Mouse (Mus musculus) bone marrow, adult 2 months (tissue): ENCODE data around the gene Mypop. TPM values are rescaled to one million over a fixed set of nuclear protein-coding genes. Genes with fewer than 3 reads are reported as not detected.
A peak's percentile ranks its signal among the peaks of the same experiment; 100 is the strongest.

Experiments used
- H3K27ac ChIP-seq: fragments of 200-500 bp; 2 replicates; pipeline ENCODE4 v1.5.1; 2012; ENCODE audit warnings: low read depth, mild to moderate bottlenecking, control low read depth, inconsistent platforms, low read length; ENCODE audit not compliant: control insufficient read depth, poor library complexity, insufficient read depth
- H3K4me1 ChIP-seq: fragments of 200-500 bp; 2 replicates; pipeline ENCODE4 v1.6.1; 2011; ENCODE audit warnings: low read length; ENCODE audit not compliant: control insufficient read depth, insufficient read depth
- H3K4me3 ChIP-seq: fragments of 200-500 bp; replicated peaks from 2 replicates; pipeline ENCODE3; 2011; ENCODE audit warnings: mild to moderate bottlenecking, low read depth, low read length, control low read depth; ENCODE audit not compliant: control insufficient read depth
- CTCF ChIP-seq: fragments of 200-500 bp; IDR thresholded peaks from 2 replicates; pipeline ENCODE4 v1.5.1; 2011; ENCODE audit warnings: low read length, control low read depth; ENCODE audit not compliant: control insufficient read depth, insufficient read depth
- POLR2A ChIP-seq: fragments of 200-500 bp; IDR thresholded peaks from 2 replicates; pipeline ENCODE4 v1.6.1; 2011; ENCODE audit warnings: low read depth, mild to moderate bottlenecking, control low read depth, low read length, borderline replicate concordance; ENCODE audit not compliant: control insufficient read depth
- WGBS: fragments of 180-500 bp; shearing (Covaris S2); methylation state at CpG from one replicate; pipeline ENCODE4 v1.1.7; 2018; 5-methylcytosine and 5-hydroxymethylcytosine counted together
- polyA plus RNA-seq: library from polyadenylated mRNA; stranded (reverse); fragments of >200 nt; gene quantifications from 2 replicates; pipeline ENCODE4 v1.2.4, GENCODE M21; 2011; ENCODE audit warnings: low replicate concordance; ENCODE audit not compliant: missing spikeins, insufficient read depth, insufficient read length

Gene Mypop
- polyA plus RNA-seq: 0.83 and 1.1 TPM in 2 replicates

DNA sequence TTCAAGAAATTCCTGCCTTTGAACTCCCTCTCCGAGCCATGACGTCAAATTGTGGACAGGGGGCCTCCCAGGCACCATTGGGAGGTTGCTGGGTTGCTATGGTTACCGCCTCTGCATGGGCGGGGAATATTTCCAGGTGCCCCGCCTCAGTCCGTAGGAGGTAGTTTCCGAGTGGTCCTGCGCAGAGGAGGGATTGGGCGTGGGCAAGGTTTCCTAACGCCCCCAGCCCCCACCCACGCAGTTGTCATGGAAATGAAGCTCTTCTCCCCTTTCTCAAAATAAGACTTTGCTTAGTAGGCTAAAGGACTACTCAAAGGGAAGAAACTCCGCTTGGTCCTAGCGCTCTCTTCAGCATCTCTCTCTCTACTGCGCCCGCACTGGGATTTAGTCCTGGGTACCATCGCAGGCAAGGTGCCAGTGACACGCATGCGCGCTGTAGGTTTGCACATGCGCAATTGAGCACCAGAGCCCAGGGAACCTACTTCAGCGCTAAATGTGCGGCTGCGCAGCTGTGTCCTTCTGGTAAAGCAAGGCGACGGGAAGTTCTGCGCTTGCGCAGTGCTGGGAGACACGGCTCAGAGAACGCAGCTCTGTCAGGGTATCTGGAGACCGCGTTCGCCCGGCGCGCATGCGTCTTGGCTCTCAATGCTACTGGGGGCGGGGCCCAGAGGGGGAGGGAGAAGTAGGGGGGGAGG is at the start of gene Mypop:
Gene Mypop, plus strand, starts transcription at position 645 of the 695 bp plus-strand sequence.
- under 1% methylated on average over 37 of the region's 37 CpGs for WGBS
- H3K27ac ChIP-seq: no peak within 1 kb of the TSS
- H3K4me1 ChIP-seq: no peaks in the 10 kb centered on the region; the same call in 1 of the 2 replicates
- peak within 1 kb of the TSS; percentile 22 for H3K4me3 ChIP-seq
- TF ChIP-seq CTCF (no peak), POLR2A (no peak)

DNA sequence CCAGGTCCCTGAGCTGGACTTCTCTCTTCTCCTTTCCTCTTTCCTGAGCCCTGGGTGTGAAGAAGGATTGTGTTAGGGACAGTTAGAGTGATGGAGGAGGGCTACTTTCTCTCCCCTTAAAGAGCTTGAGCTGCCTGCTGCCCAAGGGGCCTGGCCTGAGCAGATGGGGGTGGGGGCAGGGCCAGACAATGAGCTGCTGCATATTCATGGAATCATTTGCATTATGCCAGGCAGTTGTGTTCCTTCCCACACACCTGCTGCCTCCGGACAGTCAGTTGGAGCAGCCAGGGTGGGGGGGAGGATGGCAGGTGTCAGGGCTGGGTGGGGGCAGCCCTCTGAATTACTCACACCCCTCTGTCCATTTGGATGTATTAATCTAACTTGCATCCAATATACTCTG is 48.7 kb upstream of the Mypop start:
- no peaks in the 10 kb centered on the region for H3K4me1 ChIP-seq
- WGBS: 65% methylated on average over 1 of the region's 1 CpGs

DNA sequence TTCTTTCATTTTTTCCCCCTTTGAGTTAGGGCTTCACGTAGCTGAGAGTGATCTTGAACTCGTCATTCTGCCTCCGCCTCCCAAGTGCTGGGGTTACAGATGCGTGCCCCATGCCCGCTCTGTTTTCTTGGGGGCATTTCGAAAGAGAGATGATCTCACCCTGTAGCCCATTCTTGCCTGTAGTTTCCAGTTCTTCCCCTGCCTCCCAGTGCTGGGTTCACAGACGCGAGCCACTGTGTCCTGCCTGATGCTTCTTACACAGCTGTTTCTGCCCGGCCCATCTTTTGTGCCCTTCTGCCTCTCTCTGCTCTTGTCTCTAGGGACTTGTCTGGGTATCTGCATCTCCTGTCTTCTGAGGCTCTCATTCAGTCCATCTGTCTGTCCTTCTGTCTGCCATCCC is 48.2 kb upstream of the Mypop start:
- no peak overlapping the region for H3K4me3 ChIP-seq
- no peak overlapping the region for H3K27ac ChIP-seq
- H3K4me1 ChIP-seq: no peaks in the 10 kb centered on the region
- 79% methylated on average over 9 of the region's 9 CpGs for WGBS
- TF ChIP-seq CTCF (no peak), POLR2A (no peak)

More for the DNA sequence above, 48.7 kb upstream of the Mypop start:
- no peak overlapping the region for H3K4me3 ChIP-seq
- no peak overlapping the region for H3K27ac ChIP-seq
- TF ChIP-seq POLR2A (no peak), CTCF (no peak)

DNA sequence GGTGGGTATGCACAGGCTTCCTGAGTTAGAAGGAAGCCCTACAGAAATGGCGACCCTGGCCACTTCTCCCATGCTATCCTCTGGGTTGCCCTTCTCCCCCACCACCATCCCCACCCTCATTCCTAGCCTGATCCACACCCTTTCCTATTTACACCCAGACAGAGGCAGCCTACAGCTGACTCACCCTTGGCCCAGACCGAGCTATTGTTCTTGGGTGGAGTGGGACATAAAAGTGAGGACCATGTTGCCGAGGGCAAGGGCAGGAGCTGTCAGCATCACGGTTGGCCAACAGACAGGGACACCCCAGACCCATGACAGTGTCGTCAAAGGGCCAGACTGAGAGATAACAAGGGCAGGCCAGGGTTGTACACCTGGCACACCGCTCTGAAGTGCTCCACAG is 42.9 kb upstream of the Mypop start:
- TF ChIP-seq CTCF (no peak), POLR2A (no peak)
- H3K4me1 ChIP-seq: no peaks in the 10 kb centered on the region
- WGBS: 66% methylated on average over 6 of the region's 6 CpGs

DNA sequence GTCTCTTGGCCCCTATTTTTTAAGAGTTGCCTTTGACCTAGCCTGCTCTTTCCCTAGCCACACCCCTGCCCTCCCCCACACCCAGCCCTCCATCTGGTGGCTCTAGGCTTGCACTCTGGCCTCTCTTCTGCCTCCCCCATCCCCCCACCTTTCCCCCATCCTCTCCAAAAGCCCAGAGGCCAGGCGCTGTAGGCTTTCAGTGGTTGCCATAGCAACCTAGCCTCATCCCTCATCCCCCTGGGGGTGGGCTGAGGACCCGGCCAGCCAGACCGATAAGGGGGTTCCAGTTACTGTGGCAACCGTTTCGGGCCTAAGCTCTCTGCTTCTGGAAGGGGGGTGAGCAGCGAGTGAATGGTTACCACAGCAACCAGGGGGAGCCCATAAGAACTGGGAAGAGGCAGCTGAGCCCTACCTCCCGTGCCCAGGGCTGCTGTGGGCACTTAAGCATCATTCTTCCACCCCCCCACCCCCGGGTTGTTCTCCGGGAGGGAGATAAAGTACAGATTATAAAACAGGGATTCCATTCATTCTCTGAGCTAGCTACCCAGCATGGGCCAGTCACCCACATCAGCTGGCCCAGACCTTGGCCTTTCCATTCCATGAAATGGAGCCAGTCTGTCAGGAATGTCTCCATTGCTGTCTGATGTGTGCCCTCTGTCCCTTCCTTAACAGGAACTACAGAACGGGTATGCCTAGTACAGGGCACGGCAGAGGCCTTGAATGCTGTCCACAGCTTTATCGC is 41.1 kb upstream of the Mypop start:
- Histone ChIP-seq H3K4me3 (no peak overlapping the region), H3K4me1 (no peaks in the 10 kb centered on the region), H3K27ac (no peak overlapping the region)
- TF ChIP-seq CTCF (no peak), POLR2A (no peak)
- 42% methylated on average over 12 of the region's 12 CpGs for WGBS

More for the DNA sequence above, 42.9 kb upstream of the Mypop start:
- Histone ChIP-seq H3K4me3 (no peak overlapping the region), H3K27ac (no peak overlapping the region)

DNA sequence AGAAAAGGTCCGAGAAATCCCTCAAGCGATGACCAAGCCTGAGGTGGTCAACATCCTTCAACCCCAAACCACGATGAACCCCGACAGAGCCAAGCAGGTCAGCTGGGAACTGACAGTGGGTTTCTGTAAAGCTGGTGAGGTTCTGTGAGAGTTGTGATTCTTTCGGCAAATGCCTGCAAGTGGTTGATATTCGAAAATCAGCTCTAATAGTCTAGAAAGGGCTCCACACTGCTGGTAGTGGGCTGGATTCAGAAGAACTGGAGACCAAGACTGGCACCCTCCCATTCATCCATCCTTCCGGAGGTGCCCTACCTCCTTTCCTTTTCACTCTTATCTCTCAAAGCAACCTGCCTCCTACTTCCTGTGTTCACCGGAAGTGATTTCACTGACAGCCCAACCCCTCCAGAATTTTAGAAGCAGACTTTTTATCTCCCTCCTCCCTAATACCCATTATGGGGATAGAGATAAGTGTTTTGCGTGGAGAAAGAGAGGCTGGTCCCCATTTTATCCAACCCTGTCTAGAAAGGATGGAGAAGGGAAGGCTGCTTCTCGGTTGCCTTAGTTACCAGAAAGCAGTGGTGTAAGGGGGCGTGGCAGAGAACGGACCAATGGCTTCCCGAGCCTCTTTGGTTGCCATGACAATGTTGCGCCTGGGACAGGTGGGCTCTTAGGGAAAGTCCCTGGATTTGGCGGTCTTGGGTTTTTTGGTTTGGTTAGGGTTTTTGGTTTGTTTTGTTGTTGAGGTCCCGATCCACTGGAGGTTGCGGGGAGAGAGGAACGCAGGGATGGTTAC is 40.3 kb upstream of the Mypop start:
- H3K27ac ChIP-seq: no peak overlapping the region
- no peak overlapping the region for H3K4me3 ChIP-seq
- no peaks in the 10 kb centered on the region for H3K4me1 ChIP-seq
- no peak for TF ChIP-seq POLR2A
- TF ChIP-seq CTCF: no peak
- WGBS: 10% methylated on average over 18 of the region's 18 CpGs

DNA sequence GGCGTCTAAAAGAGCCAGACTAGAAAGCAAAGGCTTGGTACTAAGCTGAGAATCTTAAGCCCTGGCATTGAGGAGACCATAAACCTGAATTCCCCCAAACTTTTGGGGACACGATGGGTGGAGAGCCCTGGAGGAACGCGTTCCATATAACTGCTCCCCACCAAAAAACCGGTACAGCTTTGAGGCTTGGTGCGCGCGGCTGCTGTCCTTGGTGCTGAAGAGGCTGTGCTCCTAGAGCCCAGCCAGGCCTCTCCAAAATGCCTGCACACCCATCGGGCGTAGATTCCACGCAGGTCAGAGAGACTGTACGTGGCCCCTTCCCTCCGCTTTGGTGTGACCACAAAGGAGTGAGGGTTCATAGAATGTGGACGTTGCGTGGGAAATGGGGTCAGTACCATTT is 39.6 kb upstream of the Mypop start:
- Histone ChIP-seq H3K27ac (no peak overlapping the region), H3K4me1 (no peaks in the 10 kb centered on the region), H3K4me3 (no peak overlapping the region)
- no peak for TF ChIP-seq POLR2A
- TF ChIP-seq CTCF: no peak
- 15% methylated on average over 15 of the region's 15 CpGs for WGBS

DNA sequence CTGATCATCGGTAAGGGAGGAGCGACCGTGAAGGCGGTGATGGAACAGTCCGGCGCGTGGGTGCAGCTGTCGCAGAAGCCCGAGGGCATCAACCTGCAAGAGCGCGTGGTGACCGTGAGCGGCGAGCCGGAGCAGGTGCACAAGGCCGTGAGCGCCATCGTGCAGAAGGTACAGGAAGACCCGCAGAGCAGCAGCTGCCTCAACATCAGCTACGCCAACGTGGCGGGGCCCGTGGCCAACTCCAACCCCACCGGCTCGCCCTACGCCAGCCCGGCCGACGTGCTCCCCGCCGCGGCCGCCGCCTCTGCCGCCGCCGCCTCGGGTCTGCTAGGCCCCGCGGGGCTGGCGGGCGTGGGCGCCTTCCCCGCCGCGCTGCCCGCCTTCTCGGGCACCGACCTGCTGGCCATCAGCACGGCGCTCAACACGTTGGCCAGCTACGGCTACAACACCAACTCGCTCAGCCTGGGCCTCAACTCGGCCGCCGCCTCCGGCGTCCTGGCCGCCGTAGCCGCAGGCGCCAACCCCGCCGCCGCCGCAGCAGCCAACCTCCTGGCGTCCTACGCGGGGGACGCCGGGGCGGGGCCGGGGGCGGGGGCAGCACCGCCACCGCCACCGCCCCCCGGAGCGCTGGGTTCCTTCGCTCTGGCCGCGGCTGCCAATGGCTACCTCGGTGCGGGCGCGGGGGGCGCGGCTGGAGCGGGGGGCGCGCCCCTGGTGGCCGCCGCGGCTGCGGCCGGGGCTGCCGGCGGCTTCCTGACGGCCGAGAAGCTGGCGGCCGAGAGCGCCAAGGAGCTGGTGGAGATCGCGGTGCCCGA is 33.3 kb upstream of the Mypop start:
- TF ChIP-seq POLR2A: no peak
- H3K27ac ChIP-seq: no peak overlapping the region; the same call in 1 of the 2 replicates
- WGBS: 1% methylated on average over 105 of the region's 107 CpGs
- no peaks in the 10 kb centered on the region for H3K4me1 ChIP-seq
- no peak overlapping the region for H3K4me3 ChIP-seq
